Mouse (Mus musculus) ES-E14 (cell line): ENCODE results near the gene Mlh3. TPM values are rescaled to one million over a fixed set of nuclear protein-coding genes. Genes with fewer than 3 reads are reported as not detected.

Experiments
- DNase-seq: peaks from one replicate; pipeline ENCODE4 v3.0.0-alpha.2; 2013; ENCODE audit warnings: low read depth, low spot score
- H3K27ac ChIP-seq: 2 replicates; pipeline ENCODE4 v1.5.1; 2012; ENCODE audit warnings: low read depth, mild to moderate bottlenecking, low read length, moderate library complexity, mixed read lengths; ENCODE audit not compliant: poor library complexity, insufficient read depth, severe bottlenecking
- H3K36me3 ChIP-seq: 2 replicates; pipeline ENCODE4 v1.6.1; 2012; ENCODE audit warnings: mild to moderate bottlenecking, low read length, moderate library complexity, mixed read lengths; ENCODE audit not compliant: control insufficient read depth, poor library complexity, insufficient read depth, severe bottlenecking
- H3K4me1 ChIP-seq, 2 experiments: fragments of 150-350 bp in 1 of 2; sonication (generic) in 1 of 2; 2 replicates each; pipeline ENCODE4 v1.6.1; 2012; ENCODE audit warnings: low read length in 2 of 2, mild to moderate bottlenecking in 1 of 2, mixed read lengths in 1 of 2; ENCODE audit not compliant: control insufficient read depth in 2 of 2, insufficient read depth in 2 of 2, poor library complexity in 1 of 2
- H3K4me3 ChIP-seq, 2 experiments: fragments of 150-350 bp in 1 of 2; sonication (generic) in 1 of 2; 2 replicates each; pipeline ENCODE4 v1.5.1; 2012; ENCODE audit warnings: low read length in 2 of 2, low read depth in 1 of 2, mild to moderate bottlenecking in 1 of 2, mixed read lengths in 1 of 2; ENCODE audit not compliant: insufficient read depth in 1 of 2, poor library complexity in 1 of 2, severe bottlenecking in 1 of 2
- H3K9ac ChIP-seq: 2 replicates; pipeline ENCODE4 v1.6.1; 2012; ENCODE audit warnings: low read depth, mild to moderate bottlenecking, low read length, mixed read lengths; ENCODE audit not compliant: poor library complexity, insufficient read depth, severe bottlenecking
- H3K9me3 ChIP-seq: fragments of 150-350 bp; sonication (generic); 2 replicates; pipeline ENCODE4 v1.6.1; 2012; ENCODE audit warnings: low read depth, mild to moderate bottlenecking, low read length; ENCODE audit not compliant: control insufficient read depth, insufficient read depth
- CHD2 ChIP-seq: IDR thresholded peaks from 2 replicates; pipeline ENCODE4 v1.6.1; 2014; ENCODE audit warnings: mild to moderate bottlenecking, low read depth, low read length, inconsistent platforms
- HCFC1 ChIP-seq: IDR thresholded peaks from 2 replicates; pipeline ENCODE4 v1.6.1; 2012; ENCODE audit warnings: low read length, inconsistent platforms, borderline replicate concordance; ENCODE audit not compliant: insufficient read depth
- MAFK ChIP-seq: IDR thresholded peaks from 2 replicates; pipeline ENCODE4 v1.6.1; 2014; ENCODE audit warnings: mild to moderate bottlenecking, low read depth, low read length, inconsistent platforms; ENCODE audit not compliant: insufficient read depth
- ZC3H11A ChIP-seq: IDR thresholded peaks from 2 replicates; pipeline ENCODE4 v1.6.1; 2012; ENCODE audit warnings: low read depth, mild to moderate bottlenecking, inconsistent platforms, low read length, borderline replicate concordance
- ZNF384 ChIP-seq: IDR thresholded peaks from 2 replicates; pipeline ENCODE4 v1.6.1; 2012; ENCODE audit warnings: low read depth, low read length, inconsistent platforms
- in situ Hi-C, 2 experiments: fragments of 600-800 bp; cut with MboI; formaldehyde crosslinking; loops; one replicate each; pipeline ENCODE4 v1.15.1; 2025; ENCODE audit warnings: low sequenced_read_pairs in 2 of 2, inconsistent platforms in 1 of 2; ENCODE audit not compliant: unreplicated experiment in 2 of 2
- total RNA-seq: library from RNA; depleted of rRNA; stranded (reverse); fragments of 300-350 nt; gene quantifications from 2 replicates; pipeline ENCODE4 v1.2.3, GENCODE M21; 2012

Gene Mlh3
- total RNA-seq, 1 experiment: 13.1 TPM

DNA sequence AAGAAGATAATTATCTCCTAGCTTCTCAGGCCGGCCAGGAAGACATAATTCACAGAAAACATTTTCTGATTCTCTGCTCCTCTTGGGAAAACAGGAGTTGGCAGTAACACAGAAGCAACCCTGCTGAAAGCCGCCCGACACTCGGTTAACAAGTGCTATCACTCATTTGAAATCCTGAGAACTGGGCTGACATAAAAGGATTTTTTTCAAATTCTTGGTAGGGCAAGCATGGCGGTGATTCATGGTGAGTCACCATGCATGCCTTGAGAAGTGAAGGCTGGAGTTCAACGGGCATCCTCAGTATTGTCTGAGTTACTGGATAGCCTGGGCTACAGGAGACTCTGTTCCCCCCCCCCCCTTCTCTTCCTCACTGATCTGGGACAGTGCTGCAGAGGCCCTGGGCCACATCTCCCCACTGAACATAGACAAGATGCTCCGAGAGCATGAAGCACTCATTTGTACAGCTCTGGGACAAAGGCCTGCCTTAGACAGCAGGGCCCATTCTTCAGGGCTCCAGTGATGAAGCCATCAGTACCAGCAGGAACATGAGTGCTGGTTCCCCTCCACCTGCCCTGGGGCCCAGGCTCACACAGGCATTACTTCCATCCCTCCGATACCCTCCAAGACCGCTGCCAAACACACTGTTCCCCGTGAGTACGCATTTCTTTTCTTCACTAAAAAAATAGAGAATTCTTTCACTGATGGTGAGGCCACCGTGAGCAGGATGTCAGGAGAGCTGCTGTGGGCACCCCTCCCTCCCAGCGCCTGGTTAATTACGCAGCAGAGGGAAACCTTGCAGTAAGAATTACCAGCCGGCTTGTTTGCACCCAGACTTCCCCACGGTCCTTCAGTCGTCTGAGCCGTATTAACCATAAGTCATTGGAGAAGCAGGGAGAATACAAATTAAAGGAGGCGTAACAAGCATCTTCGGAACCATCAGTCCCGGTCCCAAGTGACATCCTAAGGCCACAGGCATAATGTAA lies 36.7 kb downstream of the Mlh3 start:
- DNase-seq: no peak
- H3K9ac ChIP-seq: no peak overlapping the region
- H3K4me3 ChIP-seq: no peak overlapping the region
- no peaks in the 10 kb centered on the region for H3K4me1 ChIP-seq
- in situ Hi-C loops: no loop called here
- H3K9me3 ChIP-seq: no peaks in the 10 kb centered on the region
- no peak overlapping the region for H3K27ac ChIP-seq
- TF ChIP-seq MAFK (no peak), ZNF384 (no peak), HCFC1 (no peak), CHD2 (no peak), ZC3H11A (no peak)
- peaks cover 5% of the 10 kb centered on the region; the same call in 1 of the 2 replicates for H3K36me3 ChIP-seq

DNA sequence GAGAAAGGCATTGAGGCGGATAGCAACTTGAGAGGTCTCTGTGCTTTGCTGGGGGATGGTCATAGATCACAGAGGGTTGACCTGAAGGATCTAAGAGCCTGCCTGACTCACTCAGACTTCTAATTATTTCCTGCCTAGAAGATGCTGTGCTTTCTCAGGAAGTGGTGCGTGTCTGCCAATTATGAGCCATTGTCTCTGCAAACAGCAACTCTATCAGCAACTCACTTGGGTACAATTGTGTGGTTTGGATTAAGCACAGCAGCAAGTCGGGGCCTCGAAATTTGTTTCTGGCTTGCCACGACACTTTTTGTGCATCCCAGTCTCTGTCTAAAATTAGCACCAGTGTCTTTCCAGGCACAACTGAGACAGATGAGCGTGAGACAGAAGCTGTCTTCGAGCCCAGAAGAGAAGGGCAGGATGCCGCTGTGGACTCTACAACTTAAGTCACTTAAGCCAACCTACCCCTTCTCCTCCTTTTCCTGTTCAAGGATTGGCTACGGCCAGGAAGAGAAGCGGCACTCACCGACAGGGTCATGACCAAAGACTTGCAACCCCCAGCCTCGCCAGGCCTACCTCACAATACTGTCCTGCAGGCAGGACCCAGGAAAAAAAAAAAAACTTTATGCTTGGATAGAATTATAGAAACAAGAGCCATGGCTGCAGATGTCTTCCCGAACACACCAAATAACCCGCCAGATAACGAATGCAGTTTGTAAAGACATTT lies 42.4 kb downstream of the Mlh3 start:
- no peak overlapping the region for H3K9ac ChIP-seq
- no peak for DNase-seq
- no peak overlapping the region for H3K4me3 ChIP-seq
- H3K27ac ChIP-seq: no peak overlapping the region
- no peaks in the 10 kb centered on the region for H3K4me1 ChIP-seq
- no peaks in the 10 kb centered on the region for H3K9me3 ChIP-seq
- peaks cover 23% of the 10 kb centered on the region for H3K36me3 ChIP-seq
- no peak for TF ChIP-seq CHD2
- no peak for TF ChIP-seq HCFC1
- no peak for TF ChIP-seq ZC3H11A
- no peak for TF ChIP-seq ZNF384
- TF ChIP-seq MAFK: no peak
- in situ Hi-C loops: no loop called here

DNA sequence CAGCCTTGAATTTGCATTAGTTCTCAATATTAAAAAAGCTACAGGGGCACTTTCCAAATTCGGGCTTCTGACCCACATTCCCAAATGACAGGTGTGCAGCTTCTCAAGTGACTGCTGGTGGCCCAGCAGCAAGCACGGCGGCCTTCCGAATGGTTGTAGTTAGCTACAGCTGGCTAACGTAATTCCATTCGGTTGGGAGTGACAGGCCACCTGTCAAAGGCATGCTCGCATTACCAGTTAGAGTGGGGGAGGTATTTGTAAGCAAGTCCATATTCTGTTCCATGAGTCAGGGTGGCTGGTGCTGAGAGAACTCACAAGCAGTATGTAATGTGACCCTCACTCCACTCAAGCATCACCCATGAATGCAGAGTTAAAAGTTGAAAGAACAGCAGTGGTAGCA lies 43.2 kb downstream of the Mlh3 start:
- H3K4me3 ChIP-seq: no peak overlapping the region
- in situ Hi-C loops: no loop called here
- no peak overlapping the region for H3K9ac ChIP-seq
- H3K9me3 ChIP-seq: no peaks in the 10 kb centered on the region
- TF ChIP-seq HCFC1 (no peak), CHD2 (no peak), ZNF384 (no peak), MAFK (no peak), ZC3H11A (no peak)
- no peak for DNase-seq
- H3K27ac ChIP-seq: no peak overlapping the region
- H3K4me1 ChIP-seq: no peaks in the 10 kb centered on the region
- H3K36me3 ChIP-seq: peaks cover 30% of the 10 kb centered on the region

DNA sequence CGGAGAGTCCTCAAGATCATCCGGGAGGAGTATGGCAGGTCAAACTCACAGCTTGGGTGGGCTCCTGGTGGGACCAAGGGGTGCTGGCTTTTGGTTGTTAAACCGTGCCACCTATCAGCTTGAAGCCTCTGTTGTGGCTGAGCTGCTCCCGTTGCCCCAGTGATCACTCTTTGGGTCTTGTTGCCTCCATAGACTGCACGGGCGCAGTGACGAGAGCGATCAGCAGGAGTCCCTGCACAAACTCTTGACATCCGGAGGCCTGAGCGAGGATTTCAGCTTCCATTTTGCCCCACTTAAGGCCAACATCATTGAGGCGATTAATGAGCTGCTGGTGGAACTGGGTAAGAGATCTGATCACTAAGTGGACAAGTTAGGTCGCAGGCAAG lies 50.5 kb downstream of the Mlh3 start:
- no peak for TF ChIP-seq MAFK
- TF ChIP-seq CHD2: no peak
- TF ChIP-seq HCFC1: no peak
- TF ChIP-seq ZNF384: no peak
- no peak for TF ChIP-seq ZC3H11A
- Histone ChIP-seq H3K27ac (peak overlapping the region; percentile 35; the same call in 1 of the 2 replicates), H3K4me3 (peak overlapping the region; percentile 85 to 96), H3K4me1 (no peaks in the 10 kb centered on the region), H3K9me3 (no peaks in the 10 kb centered on the region), H3K36me3 (peaks cover 27% of the 10 kb centered on the region), H3K9ac (peak overlapping the region; percentile 80)
- DNase-seq: no peak
- in situ Hi-C loops: no loop called here
